Mouse (Mus musculus): ENCODE measurements around the gene Apc2. TPM values are rescaled to one million over a fixed set of nuclear protein-coding genes. Genes with fewer than 3 reads are reported as not detected.
A peak's percentile ranks its signal among the peaks of the same experiment; 100 is the strongest.

Apc2 gene
- polyA plus RNA-seq, 1 experiment from 2014 or later, result 4.5 TPM

DNA sequence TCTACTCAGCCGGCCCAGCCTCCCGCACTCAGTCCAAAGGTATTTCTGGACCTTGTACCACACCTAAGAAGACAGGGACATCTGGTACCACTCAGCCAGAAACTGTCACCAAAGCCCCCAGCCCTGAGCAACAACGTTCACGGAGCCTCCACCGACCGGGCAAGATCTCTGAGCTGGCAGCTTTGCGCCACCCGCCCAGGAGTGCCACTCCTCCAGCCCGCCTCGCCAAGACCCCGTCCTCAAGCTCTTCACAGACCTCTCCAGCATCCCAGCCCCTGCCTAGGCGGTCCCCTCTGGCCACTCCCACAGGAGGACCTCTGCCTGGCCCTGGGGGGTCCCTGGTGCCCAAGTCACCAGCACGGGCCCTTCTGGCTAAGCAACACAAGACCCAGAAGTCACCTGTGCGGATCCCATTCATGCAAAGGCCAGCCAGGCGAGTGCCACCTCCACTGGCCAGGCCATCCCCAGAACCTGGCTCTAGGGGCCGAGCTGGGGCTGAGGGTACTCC is 18.8 kb downstream of the Apc2 start:
- WGBS, result 50% methylated on average over 16 of the region's 16 CpGs
- ATAC-seq (ENCODE audit: insufficient number of reproducible peaks, low FRiP score, low TSS enrichment, low read depth) (no peak), DNase-seq (ENCODE audit: low spot score) (no peak)
- H3K4me2 ChIP-seq (ENCODE audit: low read depth, severe bottlenecking), result no peak overlapping the region
- peaks cover 67% of the 10 kb centered on the region for H3K27me3 ChIP-seq (ENCODE audit: control insufficient read depth, insufficient read depth, low read length)
- H3K4me1 ChIP-seq (ENCODE audit: control insufficient read depth, insufficient read depth, low read length), result peaks cover 5% of the 10 kb centered on the region
- no peak overlapping the region for H3K9ac ChIP-seq (ENCODE audit: low read length)
- H3K9me3 ChIP-seq (ENCODE audit: control insufficient read depth, low read length), result no peaks in the 10 kb centered on the region
- peaks cover 3% of the 10 kb centered on the region; the same call in 1 of the 2 replicates for H3K36me3 ChIP-seq (ENCODE audit: control insufficient read depth, insufficient read depth, low read length)
- no peak overlapping the region for H3K27ac ChIP-seq (replicated peaks; ENCODE audit: low read depth, low read length)
- H3K4me3 ChIP-seq (ENCODE audit: low read depth, low read length), result no peak overlapping the region

DNA sequence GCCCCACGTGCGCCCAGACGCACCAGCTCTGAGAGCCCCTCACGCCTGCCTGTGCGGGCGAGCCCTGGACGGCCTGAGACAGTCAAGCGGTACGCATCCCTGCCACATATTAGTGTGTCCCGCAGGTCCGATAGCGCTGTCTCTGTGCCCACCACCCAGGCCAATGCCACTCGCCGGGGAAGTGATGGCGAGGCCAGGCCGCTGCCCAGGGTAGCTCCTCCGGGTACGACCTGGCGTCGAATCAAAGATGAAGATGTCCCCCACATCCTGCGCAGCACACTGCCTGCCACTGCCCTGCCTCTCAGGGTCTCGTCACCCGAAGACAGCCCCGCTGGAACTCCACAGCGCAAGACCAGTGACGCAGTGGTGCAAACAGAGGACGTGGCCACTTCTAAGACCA is 19.5 kb downstream of the Apc2 start:
- Histone ChIP-seq H3K9me3 (ENCODE audit: control insufficient read depth, low read length) (no peaks in the 10 kb centered on the region), H3K4me3 (ENCODE audit: low read depth, low read length) (no peak overlapping the region), H3K27ac (replicated peaks; ENCODE audit: low read depth, low read length) (no peak overlapping the region), H3K4me1 (ENCODE audit: control insufficient read depth, insufficient read depth, low read length) (peaks cover 7% of the 10 kb centered on the region), H3K4me2 (ENCODE audit: low read depth, severe bottlenecking) (no peak overlapping the region), H3K27me3 (ENCODE audit: control insufficient read depth, insufficient read depth, low read length) (peaks cover 67% of the 10 kb centered on the region), H3K9ac (ENCODE audit: low read length) (no peak overlapping the region), H3K36me3 (ENCODE audit: control insufficient read depth, insufficient read depth, low read length) (peaks cover 3% of the 10 kb centered on the region; the same call in 1 of the 2 replicates)
- no peak for DNase-seq (ENCODE audit: low spot score)
- WGBS, result 41% methylated on average over 27 of the region's 27 CpGs
- ATAC-seq (ENCODE audit: insufficient number of reproducible peaks, low FRiP score, low TSS enrichment, low read depth), result no peak

DNA sequence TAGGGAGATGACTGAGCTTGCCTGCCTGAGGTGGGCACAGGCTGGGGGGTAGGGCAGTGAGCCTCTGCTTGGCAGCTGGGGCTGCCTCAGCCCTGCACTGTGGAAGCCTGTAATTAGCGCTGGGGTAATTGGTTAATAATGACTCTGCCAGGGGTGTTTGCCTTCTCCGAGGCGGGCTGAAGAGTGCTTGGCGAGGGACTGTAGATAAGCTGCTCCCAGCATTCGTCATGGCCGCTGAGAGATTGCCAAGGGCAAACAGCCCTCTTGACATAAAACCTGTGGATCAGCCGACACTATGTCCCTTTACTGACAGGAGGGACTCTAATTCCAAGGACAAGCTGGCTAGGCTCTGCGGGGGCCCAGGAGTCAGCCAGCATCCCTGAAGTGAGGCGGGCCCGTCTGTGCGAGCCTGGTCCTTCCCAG is 20.6 kb downstream of the Apc2 start:
- Histone ChIP-seq H3K4me2 (ENCODE audit: low read depth, severe bottlenecking) (no peak overlapping the region), H3K9ac (ENCODE audit: low read length) (no peak overlapping the region), H3K36me3 (ENCODE audit: control insufficient read depth, insufficient read depth, low read length) (peaks cover 3% of the 10 kb centered on the region; the same call in 1 of the 2 replicates), H3K9me3 (ENCODE audit: control insufficient read depth, low read length) (no peaks in the 10 kb centered on the region), H3K27ac (replicated peaks; ENCODE audit: low read depth, low read length) (no peak overlapping the region), H3K4me3 (ENCODE audit: low read depth, low read length) (no peak overlapping the region), H3K27me3 (ENCODE audit: control insufficient read depth, insufficient read depth, low read length) (peaks cover 57% of the 10 kb centered on the region), H3K4me1 (ENCODE audit: control insufficient read depth, insufficient read depth, low read length) (peaks cover 7% of the 10 kb centered on the region)
- ATAC-seq (ENCODE audit: insufficient number of reproducible peaks, low FRiP score, low TSS enrichment, low read depth) (no peak), DNase-seq (ENCODE audit: low spot score) (no peak)
- WGBS, result 19% methylated on average over 11 of the region's 11 CpGs

DNA sequence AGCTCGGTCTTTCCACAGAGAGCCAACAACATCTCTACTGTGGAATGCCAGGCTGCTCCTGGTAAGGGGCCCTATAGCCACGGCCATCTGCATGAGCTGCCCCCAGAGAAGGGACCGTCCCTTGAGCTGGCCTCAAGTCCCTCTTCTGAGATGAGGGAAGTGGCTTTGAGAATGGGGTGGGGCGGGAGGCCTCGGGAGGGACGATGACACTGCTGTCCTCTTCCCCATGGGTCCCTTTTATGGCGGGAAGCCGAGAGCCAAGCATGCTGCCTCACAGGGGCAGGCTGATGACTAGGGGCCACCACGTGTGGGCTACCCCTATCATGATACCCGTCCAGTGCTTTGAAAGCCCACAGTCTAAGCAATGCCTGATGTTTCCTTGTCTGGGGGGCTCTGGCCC is 21.2 kb downstream of the Apc2 start:
- ATAC-seq (ENCODE audit: insufficient number of reproducible peaks, low FRiP score, low TSS enrichment, low read depth) (no peak), DNase-seq (ENCODE audit: low spot score) (no peak)
- Histone ChIP-seq H3K9me3 (ENCODE audit: control insufficient read depth, low read length) (no peaks in the 10 kb centered on the region), H3K9ac (ENCODE audit: low read length) (no peak overlapping the region), H3K36me3 (ENCODE audit: control insufficient read depth, insufficient read depth, low read length) (peaks cover 3% of the 10 kb centered on the region; the same call in 1 of the 2 replicates), H3K27me3 (ENCODE audit: control insufficient read depth, insufficient read depth, low read length) (peaks cover 51% of the 10 kb centered on the region), H3K27ac (replicated peaks; ENCODE audit: low read depth, low read length) (no peak overlapping the region), H3K4me2 (ENCODE audit: low read depth, severe bottlenecking) (no peak overlapping the region), H3K4me3 (ENCODE audit: low read depth, low read length) (no peak overlapping the region), H3K4me1 (ENCODE audit: control insufficient read depth, insufficient read depth, low read length) (peaks cover 11% of the 10 kb centered on the region)
- WGBS, result 53% methylated on average over 10 of the region's 10 CpGs

DNA sequence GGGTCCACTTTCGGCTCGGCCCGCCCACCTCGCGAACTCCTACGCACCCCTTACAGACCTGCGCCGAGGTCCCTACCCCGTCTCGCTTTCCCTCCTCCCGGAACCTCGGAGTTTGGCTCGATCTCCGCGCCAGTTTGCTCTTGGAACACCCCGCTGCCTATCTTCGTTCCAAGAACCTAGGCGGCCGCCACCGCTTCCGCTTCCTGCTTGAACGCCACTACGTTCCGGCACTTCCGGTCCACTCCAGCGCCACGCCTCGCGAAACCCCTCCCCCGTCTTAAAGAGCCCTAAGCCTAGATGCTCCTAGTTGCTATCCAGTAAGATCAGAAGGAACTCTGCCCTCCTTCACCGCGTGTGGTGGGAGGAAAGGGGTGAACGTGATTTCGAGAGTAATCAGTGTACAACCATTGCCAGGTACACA is 24.6 kb downstream of the Apc2 start, which contains the start of gene 2310011J03Rik:
2310011J03Rik (minus strand) TSS at position 198 of the 421 bp plus-strand sequence.
- Histone ChIP-seq H3K27me3 (ENCODE audit: control insufficient read depth, insufficient read depth, low read length) (peaks cover 17% of the 10 kb centered on the region), H3K4me1 (ENCODE audit: control insufficient read depth, insufficient read depth, low read length) (peaks cover 15% of the 10 kb centered on the region), H3K9ac (ENCODE audit: low read length) (peak within 1 kb of the TSS; percentile 71), H3K9me3 (ENCODE audit: control insufficient read depth, low read length) (no peaks in the 10 kb centered on the region), H3K36me3 (ENCODE audit: control insufficient read depth, insufficient read depth, low read length) (peaks cover 3% of the 10 kb centered on the region; the same call in 1 of the 2 replicates), H3K4me2 (ENCODE audit: low read depth, severe bottlenecking) (peak within 1 kb of the TSS; percentile 60), H3K4me3 (ENCODE audit: low read depth, low read length) (peak within 1 kb of the TSS; percentile 84), H3K27ac (replicated peaks; ENCODE audit: low read depth, low read length) (no peak within 1 kb of the TSS)
- DNase-seq (ENCODE audit: low spot score), result peak; percentile 93
- ATAC-seq (ENCODE audit: insufficient number of reproducible peaks, low FRiP score, low TSS enrichment, low read depth), result no peak
- under 1% methylated on average over 34 of the region's 34 CpGs for WGBS

DNA sequence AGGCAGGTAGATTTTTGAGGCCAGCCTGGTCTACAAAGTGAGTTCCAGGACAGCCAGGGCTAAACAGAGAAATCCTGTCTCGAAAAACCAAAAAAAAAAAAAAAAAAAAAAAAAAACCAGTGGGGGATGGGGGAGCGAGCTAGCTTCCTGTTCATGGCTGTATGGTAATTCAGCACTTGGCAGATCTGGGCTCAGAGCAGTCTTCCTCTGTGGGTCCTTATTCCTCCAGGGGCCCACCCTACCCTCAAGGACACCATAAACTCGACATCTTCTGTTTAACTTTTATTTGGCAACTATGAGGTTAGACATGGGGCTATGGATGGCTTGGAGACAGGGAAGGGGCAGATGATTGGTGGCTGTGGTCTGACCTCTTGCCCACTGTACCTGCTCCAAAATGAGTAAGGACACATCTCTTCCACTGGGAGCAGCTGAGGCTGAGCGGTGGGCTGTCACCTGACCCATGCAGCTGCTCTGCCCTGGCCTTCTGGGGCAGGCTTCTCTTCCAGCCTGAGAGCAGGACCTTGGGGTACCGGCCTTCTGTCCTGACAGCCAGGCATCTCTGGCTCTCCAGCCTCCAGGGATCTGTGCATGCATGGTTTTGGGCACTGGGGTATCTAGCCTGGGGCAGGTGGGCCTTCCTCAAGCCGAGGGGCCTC is 25.4 kb downstream of the Apc2 start:
- H3K27ac ChIP-seq (replicated peaks; ENCODE audit: low read depth, low read length), result no peak overlapping the region
- ATAC-seq (ENCODE audit: insufficient number of reproducible peaks, low FRiP score, low TSS enrichment, low read depth) (no peak), DNase-seq (ENCODE audit: low spot score) (no peak)
- H3K9ac ChIP-seq (ENCODE audit: low read length), result no peak overlapping the region
- peak overlapping the region; percentile 6; the same call in 1 of the 2 replicates for H3K4me3 ChIP-seq (ENCODE audit: low read depth, low read length)
- H3K9me3 ChIP-seq (ENCODE audit: control insufficient read depth, low read length), result no peaks in the 10 kb centered on the region
- peaks cover 3% of the 10 kb centered on the region; the same call in 1 of the 2 replicates for H3K36me3 ChIP-seq (ENCODE audit: control insufficient read depth, insufficient read depth, low read length)
- H3K4me2 ChIP-seq (ENCODE audit: low read depth, severe bottlenecking), result no peak overlapping the region
- H3K27me3 ChIP-seq (ENCODE audit: control insufficient read depth, insufficient read depth, low read length), result peaks cover 10% of the 10 kb centered on the region
- WGBS, result 75% methylated on average over 6 of the region's 6 CpGs
- H3K4me1 ChIP-seq (ENCODE audit: control insufficient read depth, insufficient read depth, low read length), result peaks cover 15% of the 10 kb centered on the region

DNA sequence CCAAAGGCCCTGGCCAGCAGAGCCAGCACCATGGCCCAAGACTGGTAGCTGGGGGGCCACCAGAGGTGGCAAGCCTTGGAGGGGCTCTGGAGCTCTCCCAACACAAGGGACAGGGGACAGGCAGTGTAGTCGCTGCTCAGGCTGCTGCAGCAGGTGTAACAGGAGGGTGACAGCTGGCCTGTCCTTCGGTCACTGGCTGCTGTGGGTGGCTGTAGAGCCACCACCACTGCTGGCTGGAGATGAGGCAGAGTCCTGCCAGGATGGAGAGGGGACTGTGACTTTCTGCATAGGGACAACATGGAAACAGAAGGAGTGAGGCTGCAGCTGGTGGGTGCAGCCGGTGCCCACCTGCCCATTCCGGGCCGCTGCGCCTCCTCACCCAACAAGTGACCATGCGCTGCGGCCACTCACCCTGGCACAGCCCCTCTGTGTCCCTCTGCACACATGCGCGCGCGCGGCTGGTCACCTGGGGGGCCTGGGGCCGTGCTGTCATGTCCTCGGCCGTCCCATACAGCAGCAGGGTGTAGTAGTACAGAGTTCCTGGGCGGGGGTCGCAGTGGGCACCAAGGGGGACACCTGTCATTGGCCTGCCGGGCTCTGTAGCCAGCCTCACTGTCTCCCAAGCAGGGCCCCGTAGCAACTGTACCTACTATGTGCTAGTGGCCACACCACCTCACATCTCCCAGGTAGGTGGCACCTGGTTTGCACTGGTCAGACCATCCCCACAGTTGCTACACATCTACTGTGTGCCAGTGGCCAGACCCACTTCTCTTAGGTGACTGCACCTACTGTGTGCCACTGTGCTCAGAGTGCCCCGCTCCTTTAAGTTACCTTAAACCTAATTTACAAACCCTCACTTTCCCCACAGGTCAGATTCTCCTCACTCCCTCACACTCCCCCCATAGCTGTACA is 26.1 kb downstream of the Apc2 start:
- H3K36me3 ChIP-seq (ENCODE audit: control insufficient read depth, insufficient read depth, low read length), result peaks cover 3% of the 10 kb centered on the region; the same call in 1 of the 2 replicates
- no peaks in the 10 kb centered on the region for H3K9me3 ChIP-seq (ENCODE audit: control insufficient read depth, low read length)
- ATAC-seq (ENCODE audit: insufficient number of reproducible peaks, low FRiP score, low TSS enrichment, low read depth) (no peak), DNase-seq (ENCODE audit: low spot score) (no peak)
- H3K4me3 ChIP-seq (ENCODE audit: low read depth, low read length), result peak overlapping the region; percentile 51; the same call in 1 of the 2 replicates
- peaks cover 3% of the 10 kb centered on the region for H3K27me3 ChIP-seq (ENCODE audit: control insufficient read depth, insufficient read depth, low read length)
- WGBS, result 92% methylated on average over 21 of the region's 21 CpGs
- no peak overlapping the region for H3K9ac ChIP-seq (ENCODE audit: low read length)
- H3K4me2 ChIP-seq (ENCODE audit: low read depth, severe bottlenecking), result peak overlapping the region; percentile 89
- H3K4me1 ChIP-seq (ENCODE audit: control insufficient read depth, insufficient read depth, low read length), result peaks cover 13% of the 10 kb centered on the region
- H3K27ac ChIP-seq (replicated peaks; ENCODE audit: low read depth, low read length), result no peak overlapping the region

DNA sequence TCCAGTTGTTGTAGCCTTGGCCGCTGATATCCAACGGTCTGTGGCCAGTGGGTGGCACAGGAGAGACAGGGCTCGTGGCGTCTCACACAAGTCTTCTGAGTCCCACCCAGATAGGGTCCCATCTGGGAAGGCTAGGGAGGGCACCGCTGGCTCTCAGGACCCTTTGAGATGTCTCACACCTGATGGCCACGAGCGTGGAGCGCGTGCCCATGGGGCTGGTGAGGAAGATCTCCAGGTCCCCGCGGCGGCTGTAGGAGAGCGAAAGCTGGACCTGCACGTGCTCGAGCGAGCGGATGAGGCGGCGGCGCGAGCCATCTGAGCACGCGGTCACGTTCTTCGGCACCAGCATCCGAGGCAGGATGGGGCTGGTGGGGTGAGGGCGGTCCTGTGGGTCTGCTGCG is 27.0 kb downstream of the Apc2 start:
- Histone ChIP-seq H3K4me3 (ENCODE audit: low read depth, low read length) (peak overlapping the region; percentile 51), H3K36me3 (ENCODE audit: control insufficient read depth, insufficient read depth, low read length) (peaks cover 3% of the 10 kb centered on the region; the same call in 1 of the 2 replicates), H3K9me3 (ENCODE audit: control insufficient read depth, low read length) (no peaks in the 10 kb centered on the region), H3K27me3 (ENCODE audit: control insufficient read depth, insufficient read depth, low read length) (no peaks in the 10 kb centered on the region), H3K9ac (ENCODE audit: low read length) (peak overlapping the region; percentile 4), H3K4me1 (ENCODE audit: control insufficient read depth, insufficient read depth, low read length) (peaks cover 13% of the 10 kb centered on the region), H3K27ac (replicated peaks; ENCODE audit: low read depth, low read length) (no peak overlapping the region), H3K4me2 (ENCODE audit: low read depth, severe bottlenecking) (peak overlapping the region; percentile 89)
- ATAC-seq (ENCODE audit: insufficient number of reproducible peaks, low FRiP score, low TSS enrichment, low read depth) (no peak), DNase-seq (ENCODE audit: low spot score) (peak; percentile 51)
- 6% methylated on average over 28 of the region's 28 CpGs for WGBS

Data from limb, embryonic 11.5 days (tissue).